Mouse (Mus musculus) MEL (cell line): Measurements from ENCODE around the gene Olfr229.
"Not testable (repeated sequence)": the region's sequence is repeated elsewhere in the genome, so short reads cannot be mapped to it uniquely, and the experiment has no call there.

Source experiments
- BHLHE40 ChIP-seq: IDR thresholded peaks from 2 replicates; pipeline ENCODE4 v1.6.1; 2012; ENCODE audit warnings: low read depth, mild to moderate bottlenecking, inconsistent platforms, low read length, improper control_type of control experiment, borderline replicate concordance
- CTCF ChIP-seq, 3 experiments: IDR thresholded peaks in 2 of 3; conservative IDR thresholded peaks in 1 of 3; 2 replicates each; pipeline ENCODE4 v1.5.1; 2011 to 2012; ENCODE audit warnings: low read length in 3 of 3, low read depth in 2 of 3, mild to moderate bottlenecking in 2 of 3, improper control_type of control experiment in 1 of 3, inconsistent platforms in 1 of 3, mixed read lengths in 1 of 3, moderate library complexity in 1 of 3; ENCODE audit not compliant: control insufficient read depth in 1 of 3, insufficient read depth in 1 of 3, poor library complexity in 1 of 3, severe bottlenecking in 1 of 3
- ELF1 ChIP-seq: IDR thresholded peaks from 2 replicates; pipeline ENCODE4 v1.6.1; 2014; ENCODE audit warnings: low read depth, mild to moderate bottlenecking, inconsistent platforms, low read length, improper control_type of control experiment, moderate library complexity
- EP300 ChIP-seq, 2 experiments: IDR thresholded peaks; 2 replicates each; pipeline ENCODE4 v1.6.1; 2011; ENCODE audit warnings: improper control_type of control experiment in 2 of 2, low read length in 2 of 2, low read depth in 1 of 2, mild to moderate bottlenecking in 1 of 2
- GABPA ChIP-seq: IDR thresholded peaks from 2 replicates; pipeline ENCODE4 v1.6.1; 2012; ENCODE audit warnings: low read depth, mild to moderate bottlenecking, inconsistent platforms, low read length, improper control_type of control experiment, moderate library complexity
- MAX ChIP-seq: IDR thresholded peaks from 2 replicates; pipeline ENCODE4 v1.6.1; 2011; ENCODE audit warnings: low read length, improper control_type of control experiment
- POLR2A ChIP-seq, 2 experiments: IDR thresholded peaks; 2 replicates each; pipeline ENCODE4 v1.6.1; 2011 to 2012; ENCODE audit warnings: low read length in 2 of 2, mild to moderate bottlenecking in 2 of 2, control low read depth in 1 of 2, improper control_type of control experiment in 1 of 2, low read depth in 1 of 2, moderate library complexity in 1 of 2; ENCODE audit not compliant: control insufficient read depth in 1 of 2, insufficient read depth in 1 of 2, poor library complexity in 1 of 2
- POLR2AphosphoS5 ChIP-seq: IDR thresholded peaks from 2 replicates; pipeline ENCODE4 v1.6.1; 2012; ENCODE audit warnings: low read depth, borderline replicate concordance, mild to moderate bottlenecking, inconsistent platforms, low read length, moderate library complexity, mixed read lengths
- TAL1 ChIP-seq: IDR thresholded peaks from 2 replicates; pipeline ENCODE4 v1.6.1; 2012; ENCODE audit warnings: mild to moderate bottlenecking, inconsistent platforms, low read length, moderate library complexity, mixed read lengths
- USF2 ChIP-seq, 2 experiments: IDR thresholded peaks; 2 replicates each; pipeline ENCODE4 v1.6.1; 2011 to 2012; ENCODE audit warnings: improper control_type of control experiment in 2 of 2, low read length in 2 of 2, borderline replicate concordance in 1 of 2, inconsistent platforms in 1 of 2, low read depth in 1 of 2, mild to moderate bottlenecking in 1 of 2; ENCODE audit not compliant: insufficient read depth in 1 of 2
- ZC3H11A ChIP-seq: IDR thresholded peaks from 2 replicates; pipeline ENCODE4 v1.6.1; 2012; ENCODE audit warnings: low read depth, mild to moderate bottlenecking, inconsistent platforms, low read length, improper control_type of control experiment

- not testable (repeated sequence) for TF ChIP-seq CTCF (IDR thresholded peaks at IDR 0.05 in 2 of 3, conservative IDR thresholded peaks at IDR 0.05 in 1 of 3; ENCODE audit: control insufficient read depth in 1 of 3, insufficient read depth in 1 of 3, low read depth in 2 of 3, low read length in 3 of 3, poor library complexity in 1 of 3, severe bottlenecking in 1 of 3); ZC3H11A; POLR2A (IDR thresholded peaks at IDR 0.05; ENCODE audit: control insufficient read depth in 1 of 2, insufficient read depth in 1 of 2, low read depth in 1 of 2, low read length in 2 of 2, poor library complexity in 1 of 2); TAL1; EP300 (IDR thresholded peaks at IDR 0.05; ENCODE audit: low read depth in 1 of 2, low read length in 2 of 2); USF2 (IDR thresholded peaks at IDR 0.05; ENCODE audit: borderline replicate concordance in 1 of 2, insufficient read depth in 1 of 2, low read depth in 1 of 2, low read length in 2 of 2); GABPA; ELF1; POLR2AphosphoS5; MAX; BHLHE40
Measured at GRCm38 (mm10) chr9:39877541-39878396, 29.4 kb upstream of the Olfr229 start.
